Mouse (Mus musculus): ENCODE data around the gene Ccdc146.
"Not testable (repeated sequence)": the region's sequence is repeated elsewhere in the genome, so short reads cannot be mapped to it uniquely, and the experiment has no call there.

The Ccdc146 gene

GRCm38 (mm10) chr5:21386432-21386831 lies 38.0 kb downstream of the Ccdc146 start:
- no peak for DNase-seq (ENCODE audit: low spot score)

GRCm38 (mm10) chr5:21384976-21385375 lies 39.5 kb downstream of the Ccdc146 start:
- DNase-seq (ENCODE audit: low spot score) = no peak

DNA sequence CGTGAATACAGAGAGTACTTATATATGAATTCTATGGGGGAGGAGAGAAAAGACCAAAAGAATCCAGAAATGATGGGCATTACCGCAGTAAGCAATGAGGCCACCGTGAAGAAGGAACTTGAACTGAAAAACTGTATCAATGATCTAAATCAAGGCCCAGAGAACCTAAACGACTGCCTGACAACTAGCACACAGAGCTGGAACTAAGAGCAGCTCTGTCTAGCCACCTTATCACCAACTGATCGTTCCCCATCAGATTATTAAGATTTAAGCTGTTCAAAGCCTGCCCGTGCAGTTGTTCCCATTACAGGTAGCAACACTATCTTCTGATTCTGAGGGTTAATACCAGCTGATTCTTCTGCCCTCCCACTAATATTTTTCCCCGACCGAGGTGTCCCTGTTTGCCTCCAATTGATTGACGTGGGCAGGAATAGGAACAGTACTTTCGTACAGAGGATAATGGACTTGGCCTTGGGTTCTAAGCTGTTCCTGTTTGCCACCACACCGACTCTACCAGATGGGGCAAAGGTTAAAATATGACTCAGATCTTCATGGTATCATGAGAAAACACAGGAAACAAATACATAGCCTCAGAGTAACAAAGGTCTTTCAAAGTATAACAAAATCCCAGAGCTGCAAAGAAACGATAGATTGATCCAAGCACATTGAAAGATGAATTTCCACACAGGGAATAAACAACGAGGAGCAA lies 40.1 kb downstream of the Ccdc146 start:
- no peak for DNase-seq (ENCODE audit: low spot score)

DNA sequence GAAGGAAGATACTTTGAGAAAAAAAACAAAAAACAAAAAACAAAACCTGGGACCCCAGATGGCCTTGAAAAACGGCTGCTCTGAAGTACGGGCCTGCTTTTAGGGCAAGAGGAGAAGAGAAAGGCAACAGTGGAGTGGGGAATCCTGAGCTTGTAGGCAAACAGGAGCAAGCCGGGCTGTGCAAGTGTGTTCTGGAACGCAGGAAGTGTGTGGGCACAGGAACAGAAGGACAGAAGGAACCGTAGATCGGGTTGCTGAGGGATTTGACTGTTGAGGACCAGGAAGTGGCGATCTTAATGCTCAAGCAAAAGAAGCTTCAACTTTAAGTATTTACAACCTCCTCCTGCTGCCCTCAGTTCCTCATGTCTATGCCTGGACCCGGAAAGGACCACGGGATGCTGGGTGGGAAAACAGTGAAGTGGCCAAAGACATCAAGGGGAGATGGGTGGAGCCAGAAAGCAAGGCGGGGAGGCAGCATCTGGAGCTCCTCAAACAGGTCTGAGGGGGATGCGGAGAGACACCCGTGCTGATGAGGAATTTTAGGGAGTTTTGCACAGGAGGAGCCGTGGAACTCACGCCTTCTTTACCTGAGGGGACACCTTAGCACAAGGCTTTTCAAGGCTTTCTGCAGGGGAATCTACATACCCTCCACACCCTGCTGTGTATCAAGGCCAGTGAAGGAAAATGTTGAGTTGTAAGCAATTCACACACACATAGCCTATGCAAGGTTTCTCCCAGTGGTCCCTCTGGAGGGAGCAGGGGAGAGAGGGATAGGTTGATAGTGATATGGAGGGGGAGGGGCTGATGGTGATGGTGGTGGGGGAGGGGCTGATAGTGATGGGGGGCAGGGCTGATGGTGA lies 40.9 kb downstream of the Ccdc146 start:
- DNase-seq (ENCODE audit: low spot score) = peak; percentile 47

GRCm38 (mm10) chr5:21382678-21383077 lies 41.8 kb downstream of the Ccdc146 start:
- DNase-seq (ENCODE audit: low spot score) = no peak

- DNase-seq (ENCODE audit: low spot score) = no peak
Measured at GRCm38 (mm10) chr5:21381986-21382385, 42.5 kb downstream of the Ccdc146 start.

DNA sequence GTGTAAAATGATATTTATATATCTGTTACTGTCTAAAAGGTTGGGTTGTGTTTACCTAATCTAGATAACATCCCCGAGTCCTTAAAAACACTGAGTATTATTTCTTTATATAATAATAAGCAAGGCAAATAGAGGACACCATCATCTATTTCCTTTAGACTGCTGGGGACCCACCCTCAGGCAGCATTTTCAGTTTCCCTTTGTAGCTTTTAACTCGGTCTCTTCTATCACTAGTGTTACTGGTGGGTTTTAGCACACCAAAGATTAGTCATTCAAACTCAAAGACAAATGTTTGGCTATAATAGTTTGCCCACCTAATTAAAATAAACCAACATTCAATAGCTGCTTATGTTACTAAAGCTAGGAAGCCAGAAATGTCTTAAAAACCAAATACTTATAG lies 46.1 kb downstream of the Ccdc146 start:
- DNase-seq (ENCODE audit: low spot score) = no peak

GRCm38 (mm10) chr5:21376935-21377334 lies 47.5 kb downstream of the Ccdc146 start:
- DNase-seq (ENCODE audit: low spot score) = no peak

DNA sequence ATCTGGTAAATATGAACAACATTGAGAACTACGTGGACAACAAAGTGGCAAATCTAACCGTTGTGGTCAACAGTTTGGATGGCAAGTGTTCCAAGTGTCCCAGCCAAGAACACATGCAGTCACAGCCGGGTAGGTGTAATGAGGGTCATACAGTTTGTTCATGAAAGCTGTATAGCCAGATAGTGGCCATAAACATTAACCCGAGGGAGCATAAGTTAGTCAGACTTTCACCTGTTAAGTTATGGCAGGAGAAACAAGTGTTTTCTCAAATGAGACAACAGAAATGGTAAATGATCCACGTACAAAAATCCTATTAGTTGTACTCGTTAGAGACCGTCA lies 51.3 kb downstream of the Ccdc146 start:
- DNase-seq (ENCODE audit: low spot score) = no peak

DNA sequence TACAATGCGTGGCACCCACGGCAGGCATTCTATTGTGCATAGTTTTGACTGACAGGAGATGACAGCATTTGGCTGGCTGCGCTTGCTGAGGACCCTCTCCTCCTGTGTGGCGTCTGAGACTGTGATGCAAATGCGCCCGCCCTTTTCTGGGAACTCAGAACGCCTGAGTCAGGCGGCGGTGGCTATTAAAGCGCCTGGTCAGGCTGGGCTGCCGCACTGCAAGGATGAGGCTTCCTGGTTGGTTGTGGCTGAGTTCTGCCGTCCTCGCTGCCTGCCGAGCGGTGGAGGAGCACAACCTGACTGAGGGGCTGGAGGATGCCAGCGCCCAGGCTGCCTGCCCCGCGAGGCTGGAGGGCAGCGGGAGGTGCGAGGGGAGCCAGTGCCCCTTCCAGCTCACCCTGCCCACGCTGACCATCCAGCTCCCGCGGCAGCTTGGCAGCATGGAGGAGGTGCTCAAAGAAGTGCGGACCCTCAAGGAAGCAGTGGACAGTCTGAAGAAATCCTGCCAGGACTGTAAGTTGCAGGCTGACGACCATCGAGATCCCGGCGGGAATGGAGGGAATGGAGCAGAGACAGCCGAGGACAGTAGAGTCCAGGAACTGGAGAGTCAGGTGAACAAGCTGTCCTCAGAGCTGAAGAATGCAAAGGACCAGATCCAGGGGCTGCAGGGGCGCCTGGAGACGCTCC lies 51.8 kb downstream of the Ccdc146 start, which contains the start of gene Fgl2:
Gene Fgl2 (plus strand): TSS at position 150 of the 687 bp plus-strand sequence.
- DNase-seq (ENCODE audit: low spot score) = peak; percentile 74

- no peak for DNase-seq (ENCODE audit: low spot score)
Measured at GRCm38 (mm10) chr5:21371920-21372319, 52.6 kb downstream of the Ccdc146 start.

GRCm38 (mm10) chr5:21370218-21370947 lies 54.1 kb downstream of the Ccdc146 start:
- DNase-seq (ENCODE audit: low spot score) = no peak

DNA sequence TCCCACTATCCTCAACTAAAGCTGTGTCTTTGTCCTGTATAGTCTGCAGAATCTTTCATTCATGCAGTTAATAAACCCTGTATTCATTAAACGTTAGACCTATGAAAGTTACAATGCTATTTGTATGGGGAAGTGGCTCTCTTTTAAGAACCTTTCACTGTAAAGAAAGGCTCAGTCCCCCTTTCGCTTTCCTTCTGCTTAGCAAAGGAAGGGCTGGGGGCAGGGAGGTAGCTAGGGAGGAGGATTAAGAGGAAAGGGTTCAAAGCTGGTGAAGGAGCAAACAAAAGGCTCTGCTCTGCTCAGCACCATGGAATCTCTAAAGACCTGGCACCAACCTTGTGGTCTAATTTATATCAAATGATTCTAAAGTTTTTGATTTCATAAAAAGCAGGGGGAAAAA lies 57.0 kb downstream of the Ccdc146 start:
- DNase-seq (ENCODE audit: low spot score) = no peak

DNA sequence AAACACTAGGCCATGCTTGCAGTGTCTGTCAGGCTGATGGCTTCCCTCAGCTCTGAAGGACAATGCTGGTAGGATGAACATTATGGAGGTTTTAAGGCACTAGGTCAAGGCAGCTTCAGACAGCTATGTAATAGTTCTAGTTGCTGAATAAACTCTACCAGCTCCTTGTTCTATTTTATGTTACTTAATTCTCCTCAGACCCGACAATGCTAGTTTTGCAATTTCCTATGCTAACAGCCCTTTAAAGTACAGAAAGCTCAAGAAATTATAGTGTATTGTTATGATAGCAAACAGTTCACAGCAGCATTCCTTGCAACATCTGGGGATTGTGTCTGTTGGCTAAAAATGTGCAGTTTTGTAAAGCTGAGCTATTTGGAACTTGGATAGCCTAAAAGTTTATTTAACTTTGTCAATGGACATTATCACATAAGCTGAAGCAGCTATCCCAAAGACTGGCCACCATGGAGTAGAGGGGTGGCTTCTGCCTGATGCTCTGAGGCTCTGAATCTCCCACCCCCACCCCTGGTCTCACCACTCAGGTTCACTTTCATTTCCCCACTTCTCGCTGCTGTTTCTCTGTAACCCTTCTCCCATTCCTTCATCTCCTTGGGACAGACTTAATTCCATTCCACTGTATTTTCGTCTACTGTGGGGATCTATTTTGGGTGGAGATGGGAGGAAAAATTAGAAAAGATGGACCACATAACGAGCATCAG lies 58.0 kb downstream of the Ccdc146 start:
- no peak for DNase-seq (ENCODE audit: low spot score)

DNA sequence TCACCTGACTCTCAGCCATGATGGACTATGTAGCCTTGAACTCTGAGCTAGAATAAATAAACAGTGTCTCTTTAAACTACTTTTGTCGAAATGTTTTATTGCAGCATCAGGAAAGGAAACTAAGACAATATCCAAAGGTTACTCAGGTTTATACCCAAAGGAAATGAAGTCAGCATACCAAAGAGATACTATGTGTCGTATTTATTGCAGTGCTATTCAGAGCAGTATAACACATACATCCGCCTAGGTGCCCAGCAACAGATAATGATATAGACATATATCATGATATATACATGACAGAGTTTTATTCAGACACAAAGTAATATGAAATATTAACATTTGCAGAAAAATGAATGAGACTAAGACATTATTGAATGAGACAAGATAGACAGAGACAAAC lies 61.1 kb downstream of the Ccdc146 start:
- no peak for DNase-seq (ENCODE audit: low spot score)

- DNase-seq (ENCODE audit: low spot score) = no peak
Measured at GRCm38 (mm10) chr5:21358648-21359047, 65.8 kb downstream of the Ccdc146 start.

DNA sequence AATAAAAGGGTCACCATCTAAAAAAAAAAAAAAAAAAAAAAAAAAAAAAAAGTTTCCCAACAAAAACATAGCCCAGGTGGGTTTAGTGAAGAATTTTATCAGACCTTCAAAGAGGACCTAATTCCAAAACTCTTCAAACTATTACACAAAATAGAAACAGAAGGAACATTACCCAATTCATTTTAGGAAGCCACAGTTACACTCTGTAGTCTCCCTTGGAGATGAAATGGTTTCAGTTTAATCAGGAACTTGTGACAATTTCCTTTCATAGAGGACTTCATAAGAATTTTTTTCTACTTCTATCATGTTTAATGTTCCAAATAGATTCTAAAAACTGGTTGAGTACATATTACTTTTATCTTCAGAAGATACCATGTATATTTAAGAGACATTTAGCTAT lies 72.8 kb downstream of the Ccdc146 start:
- DNase-seq (ENCODE audit: low spot score) = no peak

DNA sequence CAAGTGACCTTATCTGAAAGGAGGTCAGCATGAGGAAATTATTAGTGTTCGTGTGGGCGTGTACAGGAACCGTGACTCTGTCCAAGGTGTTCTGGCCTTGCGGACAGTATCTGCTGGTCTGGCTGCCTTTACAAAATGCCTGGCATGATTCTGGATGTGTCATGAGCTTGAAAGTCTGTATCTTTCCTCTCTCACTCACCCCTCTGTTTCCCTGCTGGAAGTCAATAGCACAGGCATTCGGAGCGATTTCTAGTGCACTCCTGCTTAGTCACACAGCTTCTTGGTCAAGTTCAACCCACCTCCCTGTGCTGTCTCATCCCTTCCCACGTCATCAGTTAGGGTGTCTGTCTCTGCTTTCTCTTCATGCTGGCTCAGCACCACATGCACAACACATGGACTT lies 76.1 kb downstream of the Ccdc146 start:
- no peak for DNase-seq (ENCODE audit: low spot score)

- DNase-seq (ENCODE audit: low spot score) = not testable (repeated sequence)
Measured at GRCm38 (mm10) chr5:21342265-21342664, 82.2 kb downstream of the Ccdc146 start.

DNA sequence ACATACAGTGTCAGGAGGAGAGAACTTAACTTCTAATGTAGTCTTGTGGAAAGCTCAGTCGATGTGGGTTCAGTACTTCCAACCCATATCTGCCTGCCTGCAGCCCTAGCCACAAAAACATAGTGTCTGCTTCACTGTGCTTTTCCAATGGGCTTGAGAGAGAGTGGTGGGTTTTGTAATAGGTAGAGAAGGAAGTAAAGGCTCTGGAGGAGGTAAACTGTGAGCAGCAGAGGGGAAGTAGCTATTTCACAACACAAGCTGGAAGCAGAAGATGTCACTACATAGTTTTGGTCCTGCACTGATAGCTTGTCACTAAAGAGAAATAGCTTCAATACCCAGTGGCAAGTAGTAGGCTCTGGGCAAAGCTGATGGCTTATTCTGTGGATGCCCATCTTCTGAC lies 92.4 kb downstream of the Ccdc146 start:
- no peak for DNase-seq (ENCODE audit: low spot score)

GRCm38 (mm10) chr5:21331656-21332055 lies 92.8 kb downstream of the Ccdc146 start:
- DNase-seq (ENCODE audit: low spot score) = no peak
